Mouse (Mus musculus) heart, postnatal 0 days (tissue): ENCODE data around the gene Hdac11.

Source experiments
- CTCF ChIP-seq: IDR thresholded peaks from 2 replicates; pipeline ENCODE4 v1.5.1; 2016; ENCODE audit warnings: antibody characterized with exemption, control low read depth, low read depth
- EP300 ChIP-seq: IDR thresholded peaks from 2 replicates; pipeline ENCODE4 v1.6.1; 2016; ENCODE audit warnings: antibody characterized with exemption, low read depth

DNA sequence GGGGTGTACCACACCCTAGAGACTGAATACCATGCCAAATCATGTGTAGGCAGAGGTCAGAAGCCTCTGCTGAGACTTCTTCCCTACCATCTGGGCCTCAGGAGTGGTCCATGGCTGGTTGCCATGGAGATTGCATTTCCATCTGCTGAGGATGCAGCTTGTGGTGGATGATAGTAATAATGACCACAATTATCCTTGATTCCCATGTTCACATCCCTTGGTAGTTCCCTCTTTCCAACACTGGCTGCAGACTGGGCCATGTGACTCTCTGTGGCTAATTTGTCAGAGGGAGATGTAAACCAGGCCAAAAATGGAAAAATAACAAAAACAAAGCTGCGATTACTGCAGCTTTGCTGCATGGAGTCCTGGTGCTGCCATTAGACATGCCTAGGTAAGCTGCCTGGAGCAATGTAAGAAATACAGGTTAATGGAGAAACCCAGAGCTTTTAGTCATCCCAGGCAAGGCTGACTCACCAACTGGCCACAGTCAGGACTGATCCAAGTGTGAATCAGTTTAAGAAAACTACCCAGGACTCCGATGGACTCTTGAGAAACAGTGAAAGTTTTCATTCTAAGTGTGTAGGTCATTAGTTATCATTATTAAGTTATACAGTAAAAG is 9.2 kb upstream of the Hdac11 start:
- TF ChIP-seq EP300: no peak
- TF ChIP-seq CTCF: no peak
